Mouse (Mus musculus) inflammation-experienced regulatory T-cells, adult 16 weeks (primary cell): Measurements from ENCODE around the gene Klhl8. TPM values are rescaled to one million over a fixed set of nuclear protein-coding genes. Genes with fewer than 3 reads are reported as not detected.

Source experiments
- polyA plus RNA-seq: library from polyadenylated mRNA; unstranded; fragments of 100-300 nt; shearing (Covaris generic); gene quantifications from one replicate; pipeline ENCODE4 v1.2.1, GENCODE M21; 2017

Gene Klhl8
- 2.2 TPM for polyA plus RNA-seq

DNA sequence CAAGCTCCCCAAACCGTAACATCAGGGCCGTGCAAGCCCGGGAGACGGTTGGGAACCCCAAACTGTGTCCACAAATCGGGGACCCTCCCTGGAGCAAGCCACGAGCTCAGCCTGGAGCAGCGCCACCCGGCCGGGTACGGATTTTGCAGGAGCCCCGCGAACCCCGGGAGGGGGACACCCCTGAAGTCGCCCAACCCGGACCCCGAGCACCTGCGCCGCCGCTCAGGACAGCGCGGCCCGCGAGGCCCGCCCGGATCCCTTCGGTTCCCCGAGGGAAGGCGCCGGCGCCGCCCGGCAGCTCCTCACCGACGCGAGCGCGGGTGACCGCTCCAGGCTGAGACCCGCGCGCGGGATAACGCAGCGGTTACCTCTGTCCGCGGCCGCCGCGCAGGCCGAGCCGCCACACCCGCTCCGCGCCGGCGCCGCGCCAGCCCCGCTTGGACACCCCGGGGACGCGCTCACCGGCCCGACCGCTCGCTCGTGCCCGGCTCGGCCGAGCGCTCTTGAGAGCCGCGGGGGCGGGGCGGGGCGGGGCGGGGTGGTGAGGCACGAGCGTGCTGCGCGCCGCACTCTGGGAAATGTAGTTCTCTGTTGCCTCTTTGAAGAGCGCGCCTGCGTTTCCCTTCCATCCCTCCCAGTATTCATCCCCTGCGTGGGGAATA, at the start of gene Klhl8:
Gene Klhl8 (minus strand): TSS at position 512 of the 662 bp plus-strand sequence.

Other genes with a start within 250 kb of the Klhl8 start
- 50.9 TPM for gene Aff1, start 218.9 kb downstream of the Klhl8 start, polyA plus RNA-seq
- gene Hsd17b13, start 66.2 kb upstream of the Klhl8 start, polyA plus RNA-seq: not detected
- gene Hsd17b11, start 110.7 kb upstream of the Klhl8 start, polyA plus RNA-seq: 5.5 TPM
- 23.9 TPM for gene Nudt9, start 135.0 kb upstream of the Klhl8 start, polyA plus RNA-seq
- not detected for gene Gm17660, start 166.3 kb upstream of the Klhl8 start, polyA plus RNA-seq
- gene Sparcl1, start 202.5 kb upstream of the Klhl8 start, polyA plus RNA-seq: not detected